Mouse (Mus musculus): ENCODE data around the gene 4932438H23Rik. TPM values are rescaled to one million over a fixed set of nuclear protein-coding genes. Genes with fewer than 3 reads are reported as not detected.

The 4932438H23Rik gene
- total RNA-seq, 1 experiment = 0.36 TPM

DNA sequence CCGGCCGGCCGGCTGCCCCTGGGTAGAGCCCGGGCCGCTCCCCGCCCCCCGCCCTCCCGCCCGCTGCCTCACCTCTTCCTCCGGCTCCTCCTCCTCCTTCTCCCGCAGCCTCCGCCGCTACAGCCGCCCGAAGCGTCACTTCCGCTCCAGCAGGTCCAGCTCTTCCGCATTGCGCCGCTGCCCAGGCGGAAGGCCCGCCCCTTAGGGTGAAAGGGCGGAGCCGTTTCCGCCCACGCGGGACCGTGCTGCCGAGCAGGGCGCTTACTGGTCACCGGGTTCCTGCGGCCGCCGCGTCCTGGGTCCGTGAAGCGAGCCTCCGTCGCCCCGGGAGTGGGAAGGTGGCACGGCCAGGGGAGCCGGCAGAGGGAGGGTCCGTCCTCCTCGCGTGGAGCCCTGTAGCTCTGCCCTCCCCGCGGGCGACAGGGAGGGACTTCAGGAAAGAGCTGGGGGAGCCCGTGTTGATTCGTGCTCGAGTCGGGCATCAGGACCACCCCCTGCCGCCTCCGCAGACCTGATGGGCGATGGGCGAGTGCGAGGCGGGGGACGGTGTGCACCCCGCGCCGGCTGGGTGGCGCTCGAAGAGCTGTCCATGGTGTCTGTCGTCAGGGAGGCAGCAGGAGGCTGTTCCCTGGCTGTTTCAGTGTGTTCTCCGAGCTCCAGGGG is 83.8 kb downstream of the 4932438H23Rik start, which contains the start of gene Synj1:
Gene Synj1 (minus strand): TSS at position 288 of the 663 bp plus-strand sequence.
- H3K36me3 ChIP-seq (ENCODE audit: control insufficient read depth, insufficient read depth, low read length, poor library complexity, severe bottlenecking) = peaks cover 8% of the 10 kb centered on the region
- DNase-seq (ENCODE audit: low read depth, low spot score) = peak; percentile 74
- H3K9me3 ChIP-seq (ENCODE audit: control insufficient read depth, insufficient read depth, low read depth, low read length) = no peaks in the 10 kb centered on the region
- peak within 1 kb of the TSS; percentile 79 to 91 for H3K4me3 ChIP-seq (ENCODE audit: insufficient read depth in 1 of 2, low read depth in 1 of 2, low read length in 2 of 2, poor library complexity in 1 of 2, severe bottlenecking in 1 of 2)
- in situ Hi-C loops (cut with MboI; ENCODE audit: low sequenced_read_pairs in 2 of 2, unreplicated experiment in 2 of 2) = no loop called here
- H3K27ac ChIP-seq (ENCODE audit: insufficient read depth, low read depth, low read length, poor library complexity, severe bottlenecking) = peak within 1 kb of the TSS; percentile 4; the same call in 1 of the 2 replicates
- H3K9ac ChIP-seq (ENCODE audit: insufficient read depth, low read depth, low read length, poor library complexity, severe bottlenecking) = peak within 1 kb of the TSS; percentile 78
- TF ChIP-seq ZNF384 (IDR thresholded peaks at IDR 0.05; ENCODE audit: low read depth, low read length) (no peak), CHD2 (IDR thresholded peaks at IDR 0.05; ENCODE audit: low read depth, low read length) (no peak), MAFK (IDR thresholded peaks at IDR 0.05; ENCODE audit: insufficient read depth, low read depth, low read length) (no peak), HCFC1 (IDR thresholded peaks at IDR 0.05; ENCODE audit: borderline replicate concordance, insufficient read depth, low read length) (no peak; the same call in 1 of the 2 replicates), ZC3H11A (IDR thresholded peaks at IDR 0.05; ENCODE audit: borderline replicate concordance, low read depth, low read length) (no peak)
- H3K4me1 ChIP-seq (ENCODE audit: control insufficient read depth in 2 of 2, insufficient read depth in 2 of 2, low read length in 2 of 2, poor library complexity in 1 of 2) = no peaks in the 10 kb centered on the region

DNA sequence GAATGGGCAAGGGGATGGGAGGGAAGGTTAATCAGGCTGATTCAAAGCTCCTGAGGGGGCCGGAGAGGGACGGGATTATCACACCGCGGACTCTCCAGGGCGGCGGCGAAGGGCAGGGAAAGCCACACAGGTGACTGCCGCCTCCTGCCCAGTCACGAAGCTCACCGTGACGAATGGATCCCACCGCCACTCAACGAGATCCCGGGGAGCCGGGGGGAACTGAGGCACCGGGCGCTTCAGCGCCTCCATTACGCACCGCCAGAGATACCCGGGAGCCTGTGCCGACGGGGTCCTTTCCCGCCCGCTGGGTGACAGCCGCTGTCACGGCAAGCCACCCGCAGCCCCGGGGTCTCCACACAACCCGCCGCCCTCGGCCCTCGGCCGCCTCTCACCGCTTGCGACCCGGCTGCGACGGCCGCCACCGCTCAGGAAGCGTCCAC is 84.3 kb downstream of the 4932438H23Rik start:
- Histone ChIP-seq H3K36me3 (ENCODE audit: control insufficient read depth, insufficient read depth, low read length, poor library complexity, severe bottlenecking) (peaks cover 5% of the 10 kb centered on the region), H3K9me3 (ENCODE audit: control insufficient read depth, insufficient read depth, low read depth, low read length) (no peaks in the 10 kb centered on the region), H3K4me3 (ENCODE audit: insufficient read depth in 1 of 2, low read depth in 1 of 2, low read length in 2 of 2, poor library complexity in 1 of 2, severe bottlenecking in 1 of 2) (peak overlapping the region; percentile 79 to 91), H3K9ac (ENCODE audit: insufficient read depth, low read depth, low read length, poor library complexity, severe bottlenecking) (peak overlapping the region; percentile 78), H3K4me1 (ENCODE audit: control insufficient read depth in 2 of 2, insufficient read depth in 2 of 2, low read length in 2 of 2, poor library complexity in 1 of 2) (no peaks in the 10 kb centered on the region), H3K27ac (ENCODE audit: insufficient read depth, low read depth, low read length, poor library complexity, severe bottlenecking) (no peak overlapping the region)
- TF ChIP-seq CHD2 (IDR thresholded peaks at IDR 0.05; ENCODE audit: low read depth, low read length) (no peak), ZNF384 (IDR thresholded peaks at IDR 0.05; ENCODE audit: low read depth, low read length) (no peak), MAFK (IDR thresholded peaks at IDR 0.05; ENCODE audit: insufficient read depth, low read depth, low read length) (no peak), HCFC1 (IDR thresholded peaks at IDR 0.05; ENCODE audit: borderline replicate concordance, insufficient read depth, low read length) (no peak), ZC3H11A (IDR thresholded peaks at IDR 0.05; ENCODE audit: borderline replicate concordance, low read depth, low read length) (no peak)
- DNase-seq (ENCODE audit: low read depth, low spot score) = no peak
- in situ Hi-C loops (cut with MboI; ENCODE audit: low sequenced_read_pairs in 2 of 2, unreplicated experiment in 2 of 2) = no loop called here

GRCm38 (mm10) chr16:91009942-91010529 is 84.9 kb downstream of the 4932438H23Rik start:
- Histone ChIP-seq H3K36me3 (ENCODE audit: control insufficient read depth, insufficient read depth, low read length, poor library complexity, severe bottlenecking) (peaks cover 3% of the 10 kb centered on the region), H3K4me3 (ENCODE audit: insufficient read depth in 1 of 2, low read depth in 1 of 2, low read length in 2 of 2, poor library complexity in 1 of 2, severe bottlenecking in 1 of 2) (peak overlapping the region; percentile 79 to 91), H3K9me3 (ENCODE audit: control insufficient read depth, insufficient read depth, low read depth, low read length) (no peaks in the 10 kb centered on the region), H3K4me1 (ENCODE audit: control insufficient read depth in 2 of 2, insufficient read depth in 2 of 2, low read length in 2 of 2, poor library complexity in 1 of 2) (no peaks in the 10 kb centered on the region), H3K9ac (ENCODE audit: insufficient read depth, low read depth, low read length, poor library complexity, severe bottlenecking) (peak overlapping the region; percentile 78), H3K27ac (ENCODE audit: insufficient read depth, low read depth, low read length, poor library complexity, severe bottlenecking) (no peak overlapping the region)
- in situ Hi-C loops (cut with MboI; ENCODE audit: low sequenced_read_pairs in 2 of 2, unreplicated experiment in 2 of 2) = no loop called here
- TF ChIP-seq ZNF384 (IDR thresholded peaks at IDR 0.05; ENCODE audit: low read depth, low read length) (0 out of 2 replicates have a peak, but pooled peaks have one; percentile 48), HCFC1 (IDR thresholded peaks at IDR 0.05; ENCODE audit: borderline replicate concordance, insufficient read depth, low read length) (no peak)
- no peak for DNase-seq (ENCODE audit: low read depth, low spot score)

DNA sequence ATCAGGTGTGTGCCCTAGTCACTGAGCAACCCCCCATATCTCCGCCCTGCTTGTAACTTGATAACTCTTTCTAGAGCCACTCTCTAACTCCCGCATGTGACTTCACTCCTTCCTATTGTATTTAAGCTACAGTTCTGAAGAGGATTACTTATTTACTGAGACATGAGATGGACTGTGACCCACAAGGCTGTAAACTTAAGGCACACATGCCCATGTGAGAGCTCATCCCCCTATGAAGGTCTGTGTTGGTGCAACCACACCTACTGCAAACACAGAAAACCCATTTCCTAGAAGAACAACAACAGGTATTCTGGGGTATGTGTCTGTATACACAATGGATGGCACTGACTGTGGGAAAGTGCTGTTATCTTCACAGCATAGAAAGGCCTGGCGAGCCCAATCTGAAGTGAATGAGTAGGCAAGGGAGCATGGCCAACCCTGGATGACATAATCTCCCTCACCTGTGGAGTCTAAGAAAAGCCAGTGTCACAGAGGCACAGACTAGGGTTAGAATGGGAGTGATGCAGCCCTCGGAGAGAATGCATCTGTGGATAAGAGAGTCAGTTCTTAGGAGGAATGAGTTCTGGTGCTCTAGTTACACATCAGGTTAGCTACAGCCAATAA is 89.9 kb downstream of the 4932438H23Rik start:
- Histone ChIP-seq H3K36me3 (ENCODE audit: control insufficient read depth, insufficient read depth, low read length, poor library complexity, severe bottlenecking) (no peaks in the 10 kb centered on the region), H3K9me3 (ENCODE audit: control insufficient read depth, insufficient read depth, low read depth, low read length) (no peaks in the 10 kb centered on the region), H3K27ac (ENCODE audit: insufficient read depth, low read depth, low read length, poor library complexity, severe bottlenecking) (no peak overlapping the region), H3K9ac (ENCODE audit: insufficient read depth, low read depth, low read length, poor library complexity, severe bottlenecking) (no peak overlapping the region), H3K4me3 (ENCODE audit: insufficient read depth in 1 of 2, low read depth in 1 of 2, low read length in 2 of 2, poor library complexity in 1 of 2, severe bottlenecking in 1 of 2) (no peak overlapping the region), H3K4me1 (ENCODE audit: control insufficient read depth in 2 of 2, insufficient read depth in 2 of 2, low read length in 2 of 2, poor library complexity in 1 of 2) (no peaks in the 10 kb centered on the region)
- in situ Hi-C loops (cut with MboI; ENCODE audit: low sequenced_read_pairs in 2 of 2, unreplicated experiment in 2 of 2) = no loop called here
- DNase-seq (ENCODE audit: low read depth, low spot score) = no peak
- no peak for TF ChIP-seq MAFK (IDR thresholded peaks at IDR 0.05; ENCODE audit: insufficient read depth, low read depth, low read length)
- TF ChIP-seq ZNF384 (IDR thresholded peaks at IDR 0.05; ENCODE audit: low read depth, low read length) = no peak
- TF ChIP-seq ZC3H11A (IDR thresholded peaks at IDR 0.05; ENCODE audit: borderline replicate concordance, low read depth, low read length) = no peak
- TF ChIP-seq HCFC1 (IDR thresholded peaks at IDR 0.05; ENCODE audit: borderline replicate concordance, insufficient read depth, low read length) = no peak
- no peak for TF ChIP-seq CHD2 (IDR thresholded peaks at IDR 0.05; ENCODE audit: low read depth, low read length)

Other genes starting within 250 kb of the 4932438H23Rik start
- gene Cfap298, start 160.0 kb downstream of the 4932438H23Rik start, total RNA-seq (2012; rRNA removed) = 26.1 and 26.8 TPM in 2 replicates
- 8.0 and 8.9 TPM in 2 replicates for gene Synj1, start 83.8 kb downstream of the 4932438H23Rik start, total RNA-seq (2012; rRNA removed)
- gene Paxbp1, start 50.6 kb downstream of the 4932438H23Rik start, total RNA-seq (2012; rRNA removed) = 54.7 and 57.9 TPM in 2 replicates
- gene Olig2, start 130.3 kb upstream of the 4932438H23Rik start, total RNA-seq (2012; rRNA removed) = 0.09 TPM in 1 of 2 replicates, not detected in the other
- gene Olig1, start 174.7 kb upstream of the 4932438H23Rik start, total RNA-seq (2012; rRNA removed) = 0.22 and 0.48 TPM in 2 replicates

Data from ES-E14 (cell line).